Mouse (Mus musculus) embryonic facial prominence, embryonic 14.5 days (tissue): ENCODE data around the gene Dot1l. TPM values are rescaled to one million over a fixed set of nuclear protein-coding genes. Genes with fewer than 3 reads are reported as not detected.
A peak's percentile ranks its signal among the peaks of the same experiment; 100 is the strongest.

Experiments
- ATAC-seq: fragments of 200-750 bp; cut with Nextera tagmentation; 2 replicates; pipeline ENCODE4 v1.8.0; 2017; ENCODE audit warnings: low read depth, moderate number of reproducible peaks, moderate TSS enrichment
- DNase-seq: peaks from one replicate; pipeline ENCODE4 v3.0.0-alpha.2; 2015; ENCODE audit warnings: low spot score
- H3K27ac ChIP-seq: fragments of 300-500 bp; sonication (generic); replicated peaks from 2 replicates; pipeline ENCODE4 v1.5.1; 2014; ENCODE audit warnings: low read depth, mild to moderate bottlenecking, low read length, moderate library complexity
- H3K27me3 ChIP-seq: fragments of 300-500 bp; sonication (generic); replicated peaks from 2 replicates; pipeline ENCODE4 v1.6.1; 2014; ENCODE audit warnings: low read length; ENCODE audit not compliant: control insufficient read depth, insufficient read depth
- H3K36me3 ChIP-seq: fragments of 300-500 bp; sonication (generic); 2 replicates; pipeline ENCODE4 v1.6.1; 2014; ENCODE audit warnings: low read length, mixed read lengths; ENCODE audit not compliant: control insufficient read depth, insufficient read depth
- H3K4me1 ChIP-seq: fragments of 300-500 bp; sonication (generic); 2 replicates; pipeline ENCODE4 v1.6.1; 2014; ENCODE audit warnings: antibody characterized with exemption, low read length; ENCODE audit not compliant: control insufficient read depth, insufficient read depth
- H3K4me2 ChIP-seq: fragments of 300-500 bp; sonication (generic); 2 replicates; pipeline ENCODE4 v1.6.1; 2014; ENCODE audit warnings: low read depth, mild to moderate bottlenecking, low read length, moderate library complexity, mixed read lengths
- H3K4me3 ChIP-seq: fragments of 300-500 bp; sonication (generic); 2 replicates; pipeline ENCODE4 v1.5.1; 2014; ENCODE audit warnings: low read depth, mild to moderate bottlenecking, low read length
- H3K9ac ChIP-seq: fragments of 300-500 bp; sonication (generic); 2 replicates; pipeline ENCODE4 v1.6.1; 2014; ENCODE audit warnings: low read depth, mild to moderate bottlenecking, low read length, moderate library complexity, mixed read lengths
- H3K9me3 ChIP-seq: fragments of 300-500 bp; sonication (generic); 2 replicates; pipeline ENCODE4 v1.6.1; 2016; ENCODE audit warnings: low read length; ENCODE audit not compliant: control insufficient read depth
- WGBS: fragments of 180-500 bp; shearing (Covaris S2); extraction: QIAGEN DNeasy Blood & Tissue Kit; methylation state at CpG from one replicate; pipeline ENCODE4 v1.1.7; 2014; 5-methylcytosine and 5-hydroxymethylcytosine counted together
- polyA plus RNA-seq: library from polyadenylated mRNA; unstranded; fragments of >200 nt; fragmentation: Nextera tagmentation; extraction: Ambion mirVana; gene quantifications from 2 replicates; pipeline ENCODE4 v1.2.1, GENCODE M21; 2014

Gene Dot1l
- 20.7 and 21.5 TPM in 2 replicates for polyA plus RNA-seq

- Histone ChIP-seq H3K27ac (peak within 1 kb of the TSS; percentile 81), H3K27me3 (no peaks in the 10 kb centered on the region), H3K4me3 (peak within 1 kb of the TSS; percentile 86), H3K9me3 (no peaks in the 10 kb centered on the region), H3K4me2 (peak within 1 kb of the TSS; percentile 83), H3K4me1 (peaks cover 32% of the 10 kb centered on the region), H3K9ac (peak within 1 kb of the TSS; percentile 93), H3K36me3 (no peaks in the 10 kb centered on the region)
- 3% methylated on average over 10 of the region's 57 CpGs for WGBS
- DNase-seq, result peak; percentile 98
- peak; percentile 92 for ATAC-seq
Measured at GRCm38 (mm10) chr10:80754594-80755290, at the start of gene Dot1l. Gene Dot1l, plus strand, starts transcription at chr10:80755206.

GRCm38 (mm10) chr10:80705479-80705878 is 49.5 kb upstream of the Dot1l start:
- Histone ChIP-seq H3K9me3 (no peaks in the 10 kb centered on the region), H3K4me2 (no peak overlapping the region), H3K27ac (no peak overlapping the region), H3K36me3 (peaks cover 44% of the 10 kb centered on the region), H3K4me3 (no peak overlapping the region), H3K9ac (no peak overlapping the region), H3K27me3 (no peaks in the 10 kb centered on the region), H3K4me1 (peaks cover 12% of the 10 kb centered on the region)
- DNase-seq (no peak), ATAC-seq (no peak)
- 68% methylated on average over 3 of the region's 3 CpGs for WGBS

- Histone ChIP-seq H3K4me1 (no peaks in the 10 kb centered on the region), H3K27me3 (no peaks in the 10 kb centered on the region), H3K4me2 (no peak overlapping the region), H3K36me3 (peaks cover 96% of the 10 kb centered on the region), H3K9ac (no peak overlapping the region), H3K27ac (no peak overlapping the region), H3K4me3 (no peak overlapping the region), H3K9me3 (no peaks in the 10 kb centered on the region)
- 93% methylated on average over 3 of the region's 3 CpGs for WGBS
- no peak for ATAC-seq
- no peak for DNase-seq
Measured at GRCm38 (mm10) chr10:80710834-80711233, 44.2 kb upstream of the Dot1l start.

- no peak overlapping the region for H3K9ac ChIP-seq
- H3K4me3 ChIP-seq, result no peak overlapping the region
- H3K27me3 ChIP-seq, result no peaks in the 10 kb centered on the region
- no peak overlapping the region for H3K4me2 ChIP-seq
- no peaks in the 10 kb centered on the region for H3K4me1 ChIP-seq
- ATAC-seq (peak; percentile 13; the same call in 1 of the 2 replicates), DNase-seq (no peak)
- H3K9me3 ChIP-seq, result no peaks in the 10 kb centered on the region
- peaks cover 99% of the 10 kb centered on the region for H3K36me3 ChIP-seq
- H3K27ac ChIP-seq, result no peak overlapping the region
- 100% methylated on average over 1 of the region's 1 CpGs for WGBS
Measured at GRCm38 (mm10) chr10:80717281-80717680, 37.7 kb upstream of the Dot1l start.

GRCm38 (mm10) chr10:80727369-80728127 is 27.5 kb upstream of the Dot1l start:
- ATAC-seq (no peak), DNase-seq (no peak)
- Histone ChIP-seq H3K9ac (no peak overlapping the region), H3K27me3 (no peaks in the 10 kb centered on the region), H3K36me3 (peaks cover 98% of the 10 kb centered on the region), H3K27ac (no peak overlapping the region), H3K4me2 (no peak overlapping the region), H3K4me3 (no peak overlapping the region), H3K4me1 (no peaks in the 10 kb centered on the region), H3K9me3 (no peaks in the 10 kb centered on the region)
- 86% methylated on average over 5 of the region's 5 CpGs for WGBS

GRCm38 (mm10) chr10:80732611-80733101 is 22.4 kb upstream of the Dot1l start:
- H3K27ac ChIP-seq, result no peak overlapping the region
- H3K9me3 ChIP-seq, result no peaks in the 10 kb centered on the region
- H3K4me1 ChIP-seq, result no peaks in the 10 kb centered on the region
- H3K4me3 ChIP-seq, result no peak overlapping the region
- H3K27me3 ChIP-seq, result no peaks in the 10 kb centered on the region
- no peak overlapping the region for H3K9ac ChIP-seq
- peaks cover 72% of the 10 kb centered on the region for H3K36me3 ChIP-seq
- 95% methylated on average over 6 of the region's 6 CpGs for WGBS
- DNase-seq, result no peak
- H3K4me2 ChIP-seq, result no peak overlapping the region
- ATAC-seq, result no peak

- no peak overlapping the region for H3K9ac ChIP-seq
- H3K27ac ChIP-seq, result no peak overlapping the region
- no peaks in the 10 kb centered on the region for H3K27me3 ChIP-seq
- H3K4me2 ChIP-seq, result no peak overlapping the region
- no peak for DNase-seq
- no peak overlapping the region for H3K4me3 ChIP-seq
- H3K4me1 ChIP-seq, result peaks cover 11% of the 10 kb centered on the region
- H3K36me3 ChIP-seq, result peaks cover 36% of the 10 kb centered on the region
- 77% methylated on average over 5 of the region's 5 CpGs for WGBS
- no peaks in the 10 kb centered on the region for H3K9me3 ChIP-seq
- no peak for ATAC-seq
Measured at GRCm38 (mm10) chr10:80736731-80737130, 18.3 kb upstream of the Dot1l start.

- H3K4me3 ChIP-seq, result no peak overlapping the region
- H3K9me3 ChIP-seq, result no peaks in the 10 kb centered on the region
- WGBS, result 82% methylated on average over 1 of the region's 1 CpGs
Measured at GRCm38 (mm10) chr10:80738657-80739056, 16.3 kb upstream of the Dot1l start.

More at GRCm38 (mm10) chr10:80738657-80739056, 16.3 kb upstream of the Dot1l start:
- DNase-seq (no peak), ATAC-seq (no peak)
- H3K36me3 ChIP-seq, result peaks cover 20% of the 10 kb centered on the region; the same call in 1 of the 2 replicates
- H3K27ac ChIP-seq, result no peak overlapping the region
- peaks cover 15% of the 10 kb centered on the region for H3K4me1 ChIP-seq
- H3K4me2 ChIP-seq, result no peak overlapping the region
- H3K9ac ChIP-seq, result no peak overlapping the region
- H3K27me3 ChIP-seq, result no peaks in the 10 kb centered on the region
